Mouse (Mus musculus): ENCODE results near the gene Ccl6. TPM values are rescaled to one million over a fixed set of nuclear protein-coding genes. Genes with fewer than 3 reads are reported as not detected.
"Not testable (repeated sequence)": the region's sequence is repeated elsewhere in the genome, so short reads cannot be mapped to it uniquely, and the experiment has no call there.

The Ccl6 gene
- polyA plus RNA-seq, 1 experiment: 2.8 TPM

DNA sequence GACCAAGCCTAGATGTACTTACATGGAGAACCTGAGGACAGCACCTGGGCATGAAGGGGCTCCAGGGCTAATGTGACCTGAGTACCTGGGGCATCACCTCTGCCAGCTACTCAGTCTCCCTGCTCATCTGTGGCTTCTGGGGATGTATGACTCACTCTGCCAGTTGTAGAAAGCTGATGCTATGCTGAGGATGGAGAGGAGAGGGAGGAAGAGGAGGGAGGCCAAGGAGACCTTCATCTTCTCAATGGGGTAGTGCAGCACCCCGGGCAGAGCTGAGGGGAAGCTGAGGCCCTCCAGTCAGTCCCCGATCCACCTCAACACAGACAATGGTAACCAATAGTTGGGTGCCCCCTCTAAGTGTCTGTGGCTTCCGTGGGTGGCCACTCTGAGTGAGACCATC, 24.1 kb downstream of the Ccl6 start:
- Histone ChIP-seq H3K4me3 (ENCODE audit: insufficient read depth, low read length) (no peak overlapping the region), H3K27ac (ENCODE audit: insufficient read depth, low read length) (no peak overlapping the region), H3K4me1 (ENCODE audit: control insufficient read depth, insufficient read depth, low read length) (no peaks in the 10 kb centered on the region)
- TF ChIP-seq POLR2A (IDR thresholded peaks at IDR 0.05; ENCODE audit: extremely low read depth, insufficient read depth, low read length) (no peak), CTCF (IDR thresholded peaks at IDR 0.05; ENCODE audit: extremely low read depth, insufficient read depth, low read length) (no peak)

DNA sequence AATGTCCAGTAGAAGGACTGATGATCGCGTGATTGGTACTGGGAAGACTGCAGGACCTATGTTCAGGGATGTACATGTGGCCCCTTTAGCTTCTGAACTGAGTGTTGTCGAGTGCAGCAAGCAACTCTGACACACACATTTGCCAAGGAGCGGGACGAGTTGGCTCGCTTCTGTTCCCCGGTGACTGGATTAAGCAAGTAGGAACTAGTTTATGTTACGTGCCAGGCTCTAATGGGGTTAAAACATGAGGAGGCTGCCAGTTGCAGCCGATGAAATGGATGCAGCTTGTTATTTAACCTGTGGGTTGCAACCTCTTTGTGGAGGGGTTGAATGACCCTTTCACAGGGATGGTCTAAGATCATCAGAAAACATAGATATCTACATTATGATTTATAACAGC, 24.8 kb downstream of the Ccl6 start:
- no peak for TF ChIP-seq POLR2A (IDR thresholded peaks at IDR 0.05; ENCODE audit: extremely low read depth, insufficient read depth, low read length)
- no peak for TF ChIP-seq CTCF (IDR thresholded peaks at IDR 0.05; ENCODE audit: extremely low read depth, insufficient read depth, low read length)
- Histone ChIP-seq H3K27ac (ENCODE audit: insufficient read depth, low read length) (no peak overlapping the region), H3K4me3 (ENCODE audit: insufficient read depth, low read length) (no peak overlapping the region), H3K4me1 (ENCODE audit: control insufficient read depth, insufficient read depth, low read length) (no peaks in the 10 kb centered on the region)

DNA sequence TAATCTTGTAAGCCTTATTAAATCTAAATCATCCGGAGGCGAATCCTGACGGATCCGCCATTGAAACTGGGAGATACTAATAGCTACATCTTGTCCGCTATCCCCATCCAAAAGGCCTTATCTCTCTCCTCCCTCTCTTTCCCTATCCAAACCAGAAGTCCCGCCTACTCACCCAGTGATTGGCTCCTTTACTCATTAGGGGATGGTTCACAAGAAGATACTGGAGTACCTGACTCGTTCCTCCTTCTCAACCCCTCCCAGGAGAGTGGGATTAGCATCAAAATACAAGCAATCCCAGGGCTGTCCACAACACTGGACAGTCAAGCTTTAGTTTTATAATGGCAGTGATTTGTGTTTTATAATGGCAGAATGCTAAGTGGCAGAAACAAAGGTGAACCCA, 25.6 kb downstream of the Ccl6 start:
- Histone ChIP-seq H3K27ac (ENCODE audit: insufficient read depth, low read length) (no peak overlapping the region), H3K4me1 (ENCODE audit: control insufficient read depth, insufficient read depth, low read length) (no peaks in the 10 kb centered on the region), H3K4me3 (ENCODE audit: insufficient read depth, low read length) (no peak overlapping the region)
- no peak for TF ChIP-seq POLR2A (IDR thresholded peaks at IDR 0.05; ENCODE audit: extremely low read depth, insufficient read depth, low read length)
- TF ChIP-seq CTCF (IDR thresholded peaks at IDR 0.05; ENCODE audit: extremely low read depth, insufficient read depth, low read length): no peak

DNA sequence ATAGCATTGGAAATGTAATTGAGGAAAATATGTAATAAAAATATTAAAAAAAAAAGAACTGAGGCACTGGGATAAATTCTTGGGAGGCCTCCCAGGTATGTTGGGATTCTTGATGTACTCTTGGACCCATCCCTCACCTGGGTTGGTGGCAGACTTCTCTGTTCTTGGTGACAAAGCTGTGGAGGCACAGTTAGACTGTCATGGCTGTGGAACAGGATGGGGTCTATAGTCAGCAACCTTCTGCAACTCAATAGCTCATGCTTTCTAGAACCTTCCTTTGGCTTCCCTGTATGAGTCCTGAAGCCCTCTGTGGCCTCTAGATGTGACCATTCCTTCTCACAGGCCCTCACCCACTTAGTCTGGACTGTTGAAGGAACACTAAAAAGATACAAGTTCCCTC, 26.3 kb downstream of the Ccl6 start:
- no peak overlapping the region for H3K4me3 ChIP-seq (ENCODE audit: insufficient read depth, low read length)
- no peak overlapping the region for H3K27ac ChIP-seq (ENCODE audit: insufficient read depth, low read length)
- H3K4me1 ChIP-seq (ENCODE audit: control insufficient read depth, insufficient read depth, low read length): no peaks in the 10 kb centered on the region
- no peak for TF ChIP-seq CTCF (IDR thresholded peaks at IDR 0.05; ENCODE audit: extremely low read depth, insufficient read depth, low read length)
- no peak for TF ChIP-seq POLR2A (IDR thresholded peaks at IDR 0.05; ENCODE audit: extremely low read depth, insufficient read depth, low read length)

DNA sequence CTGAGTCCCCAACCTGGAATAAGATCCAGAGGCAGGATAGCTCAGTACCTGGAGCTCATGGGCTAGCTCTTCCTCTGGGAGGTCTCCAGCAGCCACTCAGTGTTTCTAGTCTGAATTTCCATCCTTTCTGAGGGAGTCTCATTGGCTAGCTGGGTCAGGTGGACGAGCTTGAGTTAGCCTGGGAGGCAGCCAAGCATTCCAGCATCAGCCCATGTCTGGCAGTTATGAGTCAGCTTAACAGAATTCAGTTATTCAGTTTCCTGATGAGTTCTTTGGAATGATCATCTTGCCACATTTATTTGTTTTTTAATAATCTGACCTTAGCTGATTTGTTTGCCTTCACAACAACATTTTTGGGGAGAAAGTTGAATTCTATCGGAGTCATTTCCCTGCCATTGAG, 29.1 kb downstream of the Ccl6 start:
- no peak overlapping the region for H3K27ac ChIP-seq (ENCODE audit: insufficient read depth, low read length)
- no peak overlapping the region for H3K4me3 ChIP-seq (ENCODE audit: insufficient read depth, low read length)
- no peaks in the 10 kb centered on the region for H3K4me1 ChIP-seq (ENCODE audit: control insufficient read depth, insufficient read depth, low read length)
- TF ChIP-seq CTCF (IDR thresholded peaks at IDR 0.05; ENCODE audit: extremely low read depth, insufficient read depth, low read length) (no peak), POLR2A (IDR thresholded peaks at IDR 0.05; ENCODE audit: extremely low read depth, insufficient read depth, low read length) (no peak)

DNA sequence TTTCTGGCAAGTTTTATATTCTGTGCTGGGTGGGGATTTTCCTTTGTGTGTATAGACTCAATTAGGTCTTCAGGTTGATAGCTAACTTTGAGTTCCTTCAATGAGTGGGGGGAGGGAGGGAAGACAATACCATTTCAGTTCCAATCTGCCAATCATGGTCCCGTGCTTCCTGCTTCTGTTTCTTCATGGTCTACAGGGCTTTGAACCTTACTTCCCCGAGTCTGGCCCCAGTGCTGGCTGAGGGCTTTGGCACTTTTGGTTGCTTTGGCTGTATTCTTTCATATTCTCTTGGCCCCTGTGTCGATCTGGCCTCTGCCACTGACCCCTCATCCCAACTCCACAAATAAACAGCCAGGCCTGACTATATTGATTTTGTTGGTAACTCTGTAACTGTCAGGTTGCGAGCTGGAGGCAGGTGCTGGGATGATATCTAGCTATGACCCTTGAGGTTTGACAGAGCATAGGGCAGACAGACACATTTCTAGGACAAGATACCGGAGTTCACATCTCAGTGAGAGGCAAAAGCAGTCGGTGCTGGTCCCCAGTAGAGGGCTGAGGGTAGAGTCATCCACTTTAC, 30.5 kb downstream of the Ccl6 start:
- TF ChIP-seq CTCF (IDR thresholded peaks at IDR 0.05; ENCODE audit: extremely low read depth, insufficient read depth, low read length): no peak
- no peak for TF ChIP-seq POLR2A (IDR thresholded peaks at IDR 0.05; ENCODE audit: extremely low read depth, insufficient read depth, low read length)
- Histone ChIP-seq H3K4me1 (ENCODE audit: control insufficient read depth, insufficient read depth, low read length) (no peaks in the 10 kb centered on the region), H3K27ac (ENCODE audit: insufficient read depth, low read length) (no peak overlapping the region), H3K4me3 (ENCODE audit: insufficient read depth, low read length) (no peak overlapping the region)

DNA sequence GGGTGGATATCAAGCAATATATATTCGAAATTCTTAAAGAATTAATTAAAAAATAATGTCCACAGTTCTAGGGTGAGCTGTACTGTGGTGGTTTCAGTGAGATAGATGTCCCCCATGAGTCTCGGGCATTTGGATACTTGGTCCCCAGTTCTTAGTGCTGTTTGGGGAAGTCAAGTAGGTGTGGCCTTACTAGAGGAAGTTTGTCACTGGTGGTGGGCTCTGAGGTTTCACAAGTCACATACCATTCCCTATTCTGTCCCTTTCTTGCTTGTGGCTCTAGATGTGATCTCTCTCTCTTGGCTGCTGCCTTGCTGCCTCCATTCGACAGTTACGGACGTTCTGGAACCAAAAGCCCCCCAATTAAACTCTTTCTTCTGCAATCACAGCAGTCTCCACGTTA, 32.5 kb downstream of the Ccl6 start:
- no peak overlapping the region for H3K4me3 ChIP-seq (ENCODE audit: insufficient read depth, low read length)
- H3K27ac ChIP-seq (ENCODE audit: insufficient read depth, low read length): no peak overlapping the region
- no peaks in the 10 kb centered on the region for H3K4me1 ChIP-seq (ENCODE audit: control insufficient read depth, insufficient read depth, low read length)
- TF ChIP-seq CTCF (IDR thresholded peaks at IDR 0.05; ENCODE audit: extremely low read depth, insufficient read depth, low read length) (no peak), POLR2A (IDR thresholded peaks at IDR 0.05; ENCODE audit: extremely low read depth, insufficient read depth, low read length) (no peak)

DNA sequence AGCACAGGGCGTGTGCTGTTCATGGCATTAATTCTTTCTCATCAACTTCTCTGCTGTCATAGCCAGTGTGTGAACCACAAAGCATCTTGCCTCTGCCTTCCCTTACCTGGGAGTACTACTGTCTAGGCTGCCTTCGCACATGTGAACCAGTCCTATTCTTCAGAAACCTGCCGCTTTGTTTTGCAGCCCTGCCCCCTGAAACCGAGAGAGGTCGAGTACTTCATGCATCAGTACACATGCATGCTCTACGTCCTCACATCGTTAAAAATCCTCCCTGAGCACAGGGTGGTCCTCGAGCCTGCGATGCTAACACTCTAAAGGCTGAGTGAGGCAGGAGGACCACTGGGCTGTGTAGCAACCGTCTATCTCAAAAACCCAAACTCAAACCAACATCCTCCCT, 35.8 kb downstream of the Ccl6 start:
- H3K4me3 ChIP-seq (ENCODE audit: insufficient read depth, low read length): no peak overlapping the region
- H3K27ac ChIP-seq (ENCODE audit: insufficient read depth, low read length): no peak overlapping the region
- no peaks in the 10 kb centered on the region for H3K4me1 ChIP-seq (ENCODE audit: control insufficient read depth, insufficient read depth, low read length)
- TF ChIP-seq CTCF (IDR thresholded peaks at IDR 0.05; ENCODE audit: extremely low read depth, insufficient read depth, low read length) (no peak), POLR2A (IDR thresholded peaks at IDR 0.05; ENCODE audit: extremely low read depth, insufficient read depth, low read length) (no peak)

DNA sequence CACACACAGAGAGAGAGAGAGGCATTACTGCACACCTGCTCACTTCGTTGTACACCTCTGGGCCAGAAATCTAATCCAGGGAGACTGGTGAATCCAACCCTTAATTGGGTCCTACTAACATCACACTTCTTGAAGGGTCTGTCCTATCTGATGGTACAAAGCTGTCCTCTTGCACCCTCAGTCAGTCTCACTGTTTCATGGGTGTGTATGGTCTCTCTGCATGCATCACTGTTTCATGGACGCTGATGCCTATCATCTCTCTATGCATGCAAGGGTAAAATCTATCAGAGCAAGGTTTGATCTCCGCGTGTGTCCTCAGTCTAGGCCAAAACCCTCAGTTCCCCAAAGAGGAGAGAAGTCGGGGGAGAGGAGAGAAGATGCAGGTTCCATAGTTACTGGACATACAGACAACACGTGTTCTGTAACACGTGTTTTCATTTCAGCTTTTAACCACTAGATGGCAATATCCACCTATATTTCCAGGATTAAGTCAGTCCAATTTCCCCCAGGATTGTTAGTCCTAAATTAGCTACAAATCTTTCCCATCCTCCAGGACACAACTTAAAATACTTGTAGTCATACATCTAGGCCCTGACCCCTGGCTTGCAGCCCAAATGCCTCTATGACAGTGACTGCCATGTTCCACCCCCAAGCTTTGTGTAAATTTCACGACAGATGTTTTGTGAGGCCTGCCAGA, 36.7 kb downstream of the Ccl6 start:
- H3K4me1 ChIP-seq (ENCODE audit: control insufficient read depth, insufficient read depth, low read length): no peaks in the 10 kb centered on the region
- TF ChIP-seq POLR2A (IDR thresholded peaks at IDR 0.05; ENCODE audit: extremely low read depth, insufficient read depth, low read length) (no peak), CTCF (IDR thresholded peaks at IDR 0.05; ENCODE audit: extremely low read depth, insufficient read depth, low read length) (peak; percentile 35; the same call in 1 of the 2 replicates)
- no peak overlapping the region for H3K27ac ChIP-seq (ENCODE audit: insufficient read depth, low read length)
- no peak overlapping the region for H3K4me3 ChIP-seq (ENCODE audit: insufficient read depth, low read length)

DNA sequence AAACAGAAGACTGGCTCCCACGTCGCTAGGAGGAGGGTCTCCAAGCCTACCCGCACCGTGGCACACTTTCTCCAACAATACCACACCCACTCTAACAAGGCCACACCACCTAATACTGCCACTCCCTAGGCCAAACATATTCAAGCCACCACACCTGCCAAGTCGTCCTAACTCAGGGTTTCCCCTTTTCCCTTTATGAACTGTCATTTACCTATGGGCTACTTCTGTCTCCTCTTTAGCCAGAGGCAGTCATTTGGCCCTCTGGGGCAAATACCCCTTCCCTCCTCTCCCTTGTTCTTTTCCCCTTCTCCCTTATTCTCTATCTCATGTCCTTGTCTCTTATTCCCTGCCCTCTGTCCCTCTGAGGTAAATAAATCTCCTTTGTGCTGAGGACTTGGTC, 41.2 kb downstream of the Ccl6 start:
- Histone ChIP-seq H3K27ac (ENCODE audit: insufficient read depth, low read length) (no peak overlapping the region), H3K4me3 (ENCODE audit: insufficient read depth, low read length) (no peak overlapping the region), H3K4me1 (ENCODE audit: control insufficient read depth, insufficient read depth, low read length) (no peaks in the 10 kb centered on the region)
- no peak for TF ChIP-seq CTCF (IDR thresholded peaks at IDR 0.05; ENCODE audit: extremely low read depth, insufficient read depth, low read length)
- no peak for TF ChIP-seq POLR2A (IDR thresholded peaks at IDR 0.05; ENCODE audit: extremely low read depth, insufficient read depth, low read length)

DNA sequence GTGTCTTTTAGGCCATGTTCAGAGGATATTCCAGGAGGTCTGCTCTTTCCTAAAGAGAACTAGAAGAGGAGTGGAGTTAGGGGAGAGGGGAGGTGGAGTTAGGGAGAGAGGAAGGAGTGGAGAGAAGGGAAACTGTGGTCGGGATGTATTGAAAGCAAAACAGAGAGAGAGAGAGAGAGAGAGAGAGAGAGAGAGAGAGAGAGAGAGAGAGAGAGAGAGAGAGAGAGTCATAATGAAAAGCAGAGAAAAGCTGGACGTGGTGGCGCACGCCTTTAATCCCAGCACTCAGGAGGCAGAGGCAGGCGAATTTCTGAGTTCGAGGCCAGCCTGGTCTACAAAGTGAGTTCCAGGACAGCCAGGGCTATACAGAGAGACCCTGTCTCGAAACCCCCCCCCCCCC, 41.9 kb downstream of the Ccl6 start:
- not testable (repeated sequence) for H3K4me3 ChIP-seq (ENCODE audit: insufficient read depth, low read length); H3K4me1 ChIP-seq (ENCODE audit: control insufficient read depth, insufficient read depth, low read length); H3K27ac ChIP-seq (ENCODE audit: insufficient read depth, low read length)

Measured in cortical plate, adult 2 months (tissue).